ENCODE assay signal across 16 mouse cellular contexts in the genomic region with DNA sequence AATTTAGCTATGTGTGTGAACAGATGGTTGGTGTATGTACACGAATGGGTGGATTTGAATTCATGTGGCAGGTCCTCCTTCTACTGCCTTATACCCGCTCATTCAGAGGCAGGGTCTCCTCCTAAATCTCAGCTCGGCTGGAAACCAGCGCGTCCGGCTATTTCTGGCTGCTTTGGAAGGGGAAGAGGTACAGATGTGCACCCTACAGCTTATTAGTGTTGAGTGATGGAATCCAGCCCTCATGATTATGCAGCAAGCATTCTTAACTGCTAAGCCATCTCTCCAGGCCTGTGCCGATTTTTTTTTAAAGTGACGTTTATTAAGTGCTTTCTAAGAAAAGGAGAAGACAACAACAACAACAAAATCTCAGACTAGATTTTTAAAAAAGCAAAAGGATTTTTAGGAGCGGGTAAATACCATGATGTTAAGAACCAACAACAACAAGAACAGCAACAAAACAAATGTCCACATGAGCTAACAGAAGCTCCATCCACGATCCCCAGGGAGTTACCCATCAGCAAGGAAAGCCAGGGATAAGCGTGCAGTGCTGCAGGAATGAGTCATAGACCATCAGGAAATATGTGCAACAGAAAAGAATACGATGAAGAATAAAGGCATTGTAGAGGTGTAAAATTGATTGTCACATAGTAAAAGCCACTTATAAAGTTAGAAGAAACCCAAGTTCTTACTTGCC.
DNase-seq lines count a peak whose midpoint lies in the region; ATAC-seq and TF ChIP-seq lines count a peak whose summit lies in the region.
"Had no signal": no experiment of that assay in that cellular context is flagged by ENCODE, and none has a peak within 500 bp of the region (broad histone marks: within the 10 kb centered on the region; RNA-seq: fewer than 3 reads in every experiment).

No protein-coding gene starts in this region.

- peak overlapping the region; percentile 16 for H3K4me2 ChIP-seq in lung, embryonic 14.5 days
- H3K4me2 ChIP-seq in myocyte (ENCODE audit: low read depth) = peak overlapping the region; percentile 39
- H3K4me2 ChIP-seq: hindbrain, embryonic 14.5 days; midbrain, embryonic 13.5 days; stomach, embryonic 15.5 days had no signal

- peaks cover 8% of the 10 kb centered on the region for H3K4me1 ChIP-seq in lung, embryonic 14.5 days (ENCODE audit: insufficient read depth)
- H3K4me1 ChIP-seq in forebrain, embryonic 10.5 days = peaks cover 9% of the 10 kb centered on the region
- H3K4me1 ChIP-seq: midbrain, embryonic 13.5 days had no signal

- DNase-seq in lung, embryonic 14.5 days = peak; percentile 89
- no peak for DNase-seq in lung, adult 18-20 months
- DNase-seq in heart, adult 8-10 months (ENCODE audit: low spot score) = peak; percentile 21
- DNase-seq in heart, postnatal 10 days = peak; percentile 54 to 56
- no peak for DNase-seq in forebrain, embryonic 10.5 days (ENCODE audit: extremely low spot score, low spot score)
- no peak for DNase-seq in gastrocnemius, postnatal 4 days (ENCODE audit: low spot score in 2 of 2)
- DNase-seq in cerebellum, adult 11 months = no peak
- DNase-seq: cerebellum, postnatal 25 days; gastrocnemius, postnatal 10 days; thymus, postnatal 14 days had no signal

- TF ChIP-seq CTCF in lung, embryonic 14.5 days (IDR thresholded peaks at IDR 0.05; ENCODE audit: low read depth) = no peak

- intact Hi-C loops in heart, postnatal 10 days (cut with DNase I) = loop anchor here (5.0 kb wide), 1 partner anchor 203 kb away; no protein-coding TSS in a partner anchor

- no peaks in the 10 kb centered on the region for H3K36me3 ChIP-seq in lung, embryonic 14.5 days (ENCODE audit: insufficient read depth)
- H3K36me3 ChIP-seq in myocyte (ENCODE audit: control insufficient read depth, insufficient read depth) = no peaks in the 10 kb centered on the region
- no peaks in the 10 kb centered on the region for H3K36me3 ChIP-seq in forebrain, embryonic 10.5 days (replicated peaks)
- H3K36me3 ChIP-seq: midbrain, embryonic 13.5 days; stomach, embryonic 15.5 days had no signal

- H3K27ac ChIP-seq in lung, embryonic 14.5 days (ENCODE audit: low read depth) = peak overlapping the region; percentile 12; the same call in 1 of the 2 replicates
- H3K27ac ChIP-seq in forebrain, embryonic 10.5 days = no peak overlapping the region
- H3K27ac ChIP-seq: hindbrain, embryonic 14.5 days; midbrain, embryonic 13.5 days; stomach, embryonic 15.5 days had no signal

- ATAC-seq in lung, embryonic 14.5 days (ENCODE audit: insufficient read depth) = peak; percentile 91
- ATAC-seq: CD4-positive, CD25-positive, alpha-beta regulatory T cell, adult 4 months; forebrain, embryonic 14.5 days; midbrain, embryonic 13.5 days had no signal

- H3K9ac ChIP-seq in lung, embryonic 14.5 days = no peak overlapping the region
- H3K9ac ChIP-seq: hindbrain, embryonic 14.5 days; midbrain, embryonic 13.5 days; stomach, embryonic 15.5 days had no signal

- WGBS in lung, embryonic 14.5 days = 34% methylated on average over 12 of the region's 12 CpGs
- WGBS in forebrain, embryonic 10.5 days = 83% methylated on average over 12 of the region's 12 CpGs

- H3K27me3 ChIP-seq in lung, embryonic 14.5 days (ENCODE audit: insufficient read depth, low read length) = no peaks in the 10 kb centered on the region
- H3K27me3 ChIP-seq in myocyte (ENCODE audit: control insufficient read depth, insufficient read depth, insufficient read length) = no peaks in the 10 kb centered on the region
- H3K27me3 ChIP-seq in forebrain, embryonic 10.5 days (ENCODE audit: poor library complexity, severe bottlenecking) = no peaks in the 10 kb centered on the region
- H3K27me3 ChIP-seq: midbrain, embryonic 13.5 days; stomach, embryonic 15.5 days had no signal

- TF ChIP-seq POLR2A in myocyte (IDR thresholded peaks at IDR 0.05; ENCODE audit: insufficient read length, low read depth) = no peak

- no peaks in the 10 kb centered on the region for H3K9me3 ChIP-seq in lung, embryonic 14.5 days (ENCODE audit: low read depth, low read length)
- H3K9me3 ChIP-seq in forebrain, embryonic 10.5 days = no peaks in the 10 kb centered on the region
- H3K9me3 ChIP-seq: midbrain, embryonic 13.5 days; stomach, embryonic 15.5 days had no signal

- no peak overlapping the region for H3K4me3 ChIP-seq in lung, embryonic 14.5 days (ENCODE audit: low read depth, low read length)
- no peak overlapping the region for H3K4me3 ChIP-seq in myocyte
- H3K4me3 ChIP-seq in forebrain, embryonic 10.5 days = no peak overlapping the region
- H3K4me3 ChIP-seq: midbrain, embryonic 13.5 days; stomach, embryonic 15.5 days had no signal

- no peaks in the 10 kb centered on the region for H3K79me2 ChIP-seq in myocyte (ENCODE audit: control insufficient read depth, insufficient read depth)

- H3ac ChIP-seq in myocyte (ENCODE audit: control insufficient read depth, insufficient read length) = no peak overlapping the region

TF ChIP-seq in myocyte, 11 proteins besides CTCF, POLR2A, EP300 and RAD21:
- no peak for TF ChIP-seq POLR2AphosphoS2 (IDR thresholded peaks at IDR 0.05; ENCODE audit: insufficient read length, low read depth)
- no peak for TF ChIP-seq MYOD1 (IDR thresholded peaks at IDR 0.05; ENCODE audit: control insufficient read depth in 1 of 3, insufficient read length in 2 of 3, low read depth in 2 of 3)
- no peak for TF ChIP-seq REST (IDR thresholded peaks at IDR 0.05; ENCODE audit: insufficient read depth, insufficient read length)
- TF ChIP-seq E2F4 (IDR thresholded peaks at IDR 0.05; ENCODE audit: insufficient read depth) = no peak
- no peak for TF ChIP-seq TCF3 (IDR thresholded peaks at IDR 0.05; ENCODE audit: insufficient read length, low read depth)
- TF ChIP-seq MAX (IDR thresholded peaks at IDR 0.05; ENCODE audit: low read depth) = no peak
- TF ChIP-seq CEBPB (IDR thresholded peaks at IDR 0.05; ENCODE audit: insufficient read depth, poor library complexity, severe bottlenecking) = no peak
- TF ChIP-seq MYOG (IDR thresholded peaks at IDR 0.05; ENCODE audit: control insufficient read depth in 1 of 3, insufficient read depth in 1 of 3, insufficient read length in 2 of 3, low read depth in 2 of 3) = no peak
- TF ChIP-seq USF1 (IDR thresholded peaks at IDR 0.05; ENCODE audit: low read depth) = no peak
- TF ChIP-seq TCF12 (IDR thresholded peaks at IDR 0.05; ENCODE audit: insufficient read depth, poor library complexity, severe bottlenecking) = no peak
- no peak for TF ChIP-seq SRF (IDR thresholded peaks at IDR 0.05; ENCODE audit: control insufficient read depth, insufficient read length, low read depth)

Comparison
In these comparisons a context has a peak if more than half of its experiments do, and no peak if none do; other contexts are left out.
1. DNase-seq: peak in lung, embryonic 14.5 days (single experiment), heart, adult 8-10 months (single experiment) and heart, postnatal 10 days (2 of 2); none in lung, adult 18-20 months (0 of 2), forebrain, embryonic 10.5 days (single experiment), gastrocnemius, postnatal 4 days (0 of 2) and cerebellum, adult 11 months (single experiment).